Mouse (Mus musculus) ES-Bruce4 (cell line): ENCODE results near the gene Gm5767.

ENCODE experiments used
- CTCF ChIP-seq: IDR thresholded peaks from one replicate; pipeline ENCODE4 v1.8.1; 2011; ENCODE audit warnings: low read depth, low read length
- EP300 ChIP-seq: IDR thresholded peaks from 2 replicates; pipeline ENCODE4 v1.6.1; 2011; ENCODE audit warnings: low read depth, low read length; ENCODE audit not compliant: insufficient read depth
- POLR2A ChIP-seq: IDR thresholded peaks from one replicate; pipeline ENCODE4 v1.8.1; 2011; ENCODE audit warnings: low read length; ENCODE audit not compliant: insufficient read depth

DNA sequence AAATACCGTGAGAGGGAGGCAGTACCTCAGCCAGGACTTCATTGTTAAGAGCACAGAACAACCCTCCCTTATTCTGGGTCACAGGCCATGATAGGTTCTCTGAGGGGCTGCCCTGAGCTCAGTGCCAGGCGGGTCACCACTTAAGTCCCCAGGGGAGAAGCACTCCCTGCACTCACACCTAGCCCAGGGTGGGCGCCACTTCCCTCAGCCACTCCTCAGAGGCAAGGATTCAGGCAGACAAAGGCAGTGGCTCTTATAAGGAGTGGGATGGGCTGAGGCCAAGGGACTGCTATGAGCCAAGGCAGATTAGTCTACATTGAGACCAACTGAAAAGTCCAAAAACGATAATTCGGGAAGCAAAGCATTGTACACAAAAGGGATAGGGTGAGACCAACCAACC lies 15.2 kb upstream of the Gm5767 start:
- no peak for TF ChIP-seq POLR2A
- TF ChIP-seq CTCF, result no peak
- TF ChIP-seq EP300, result no peak
